Mouse (Mus musculus) E14TG2a.4 (cell line): Measurements from ENCODE around the gene Cenpx.
A peak's percentile ranks its signal among the peaks of the same experiment; 100 is the strongest.
"Not testable (repeated sequence)": the region's sequence is repeated elsewhere in the genome, so short reads cannot be mapped to it uniquely, and the experiment has no call there.

Experiments used
- H3K27me3 ChIP-seq: 2 replicates; pipeline ENCODE4 v1.6.1; 2014; ENCODE audit warnings: low read length, control low read depth; ENCODE audit not compliant: insufficient read depth
- H3K36me3 ChIP-seq: 2 replicates; pipeline ENCODE4 v1.6.1; 2014; ENCODE audit warnings: low read length, control low read depth; ENCODE audit not compliant: insufficient read depth
- H3K4me1 ChIP-seq: replicated peaks from 2 replicates; pipeline ENCODE4 v1.6.1; 2014; ENCODE audit warnings: low read depth, low read length, control low read depth
- H3K4me3 ChIP-seq: replicated peaks from 2 replicates; pipeline ENCODE4 v1.5.1; 2014; ENCODE audit warnings: mild to moderate bottlenecking, low read length
- H3K9me3 ChIP-seq: 2 replicates; pipeline ENCODE4 v1.6.1; 2014; ENCODE audit warnings: low read length, control low read depth
- CTCF ChIP-seq: conservative IDR thresholded peaks from 2 replicates; pipeline ENCODE4 v1.5.1; 2014; ENCODE audit warnings: low read length
- NANOG ChIP-seq: IDR thresholded peaks from 2 replicates; pipeline ENCODE4 v1.6.1; 2014; ENCODE audit warnings: borderline replicate concordance, low read length, mixed read lengths
- POU5F1 ChIP-seq: IDR thresholded peaks from 2 replicates; pipeline ENCODE4 v1.6.1; 2014; ENCODE audit warnings: low read length, borderline replicate concordance

The Cenpx gene

DNA sequence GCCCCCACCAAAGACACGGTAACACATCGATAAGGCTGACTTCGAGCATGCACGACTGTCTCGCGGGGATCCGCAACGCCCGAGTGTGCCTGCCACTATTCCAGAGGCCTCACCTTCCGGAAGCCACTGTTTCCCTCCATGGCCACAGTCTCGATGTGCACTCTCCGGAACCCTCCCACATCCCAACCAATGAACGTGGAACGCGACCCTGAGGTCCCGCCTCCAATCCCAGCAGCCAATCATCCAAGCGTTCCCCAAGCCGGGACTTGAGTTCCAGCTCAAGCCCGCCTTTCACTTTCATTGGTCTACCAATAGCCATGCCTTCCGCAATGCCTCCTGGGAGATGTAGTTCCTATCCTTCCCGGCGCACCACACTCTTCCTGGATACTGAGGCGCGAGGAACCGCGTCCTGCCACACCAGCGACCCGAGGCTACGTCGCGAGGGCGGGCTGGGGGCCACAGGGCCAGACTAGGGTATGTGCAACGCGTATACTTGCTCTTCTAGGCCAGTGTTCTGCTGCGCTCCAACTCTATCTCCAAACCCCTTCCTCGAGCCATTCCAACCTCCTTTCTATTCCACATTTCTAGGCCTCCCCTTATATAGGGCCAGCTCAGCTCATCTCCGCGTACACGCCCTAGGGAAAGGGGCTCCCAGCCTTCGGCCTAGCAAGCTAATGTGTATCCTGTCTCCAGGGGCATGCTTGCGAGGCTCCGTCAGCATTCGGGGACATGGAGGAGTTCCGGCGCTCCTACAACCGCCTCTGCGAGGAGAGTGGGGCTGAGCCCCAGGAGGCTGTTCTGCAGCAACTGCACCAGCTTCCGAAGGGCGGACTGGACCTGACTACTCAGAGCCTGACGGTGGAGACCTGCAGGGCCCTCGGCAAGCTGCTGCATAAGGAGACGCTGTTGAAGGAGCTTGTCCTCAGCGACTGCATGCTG lies at the start of gene Cenpx, which contains the start of gene Lrrc45:
TSS of gene Cenpx (minus strand) at position 159 of the 939 bp plus-strand sequence.
TSS of gene Lrrc45 (plus strand) at position 346 of the 939 bp plus-strand sequence.
- Histone ChIP-seq H3K27me3 (peaks cover 16% of the 10 kb centered on the region), H3K4me1 (peaks cover 56% of the 10 kb centered on the region), H3K4me3 (peak within 1 kb of the TSS; percentile 92), H3K9me3 (no peaks in the 10 kb centered on the region), H3K36me3 (peaks cover 82% of the 10 kb centered on the region)
- no peak for TF ChIP-seq POU5F1
- no peak for TF ChIP-seq NANOG
- no peak for TF ChIP-seq CTCF

DNA sequence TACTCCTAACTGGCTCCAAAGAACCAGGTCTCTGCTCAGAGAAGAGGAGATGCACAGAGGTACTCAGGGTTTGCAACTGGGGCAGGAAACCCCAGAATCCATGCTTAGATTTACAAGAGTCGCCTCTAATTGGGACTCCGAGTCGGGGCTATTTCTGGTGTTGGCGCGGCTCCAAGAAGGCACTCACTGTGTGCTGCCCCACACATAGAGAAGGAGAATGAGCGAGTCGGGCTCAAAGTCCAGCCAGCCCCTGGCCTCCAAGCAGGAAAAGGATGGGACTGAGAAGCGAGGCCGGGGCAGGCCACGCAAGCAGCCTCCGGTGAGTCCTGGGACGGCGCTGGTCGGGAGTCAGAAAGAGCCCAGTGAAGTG lies 49.1 kb upstream of the Cenpx start, which contains the start of gene Hmga1b:
TSS of gene Hmga1b (plus strand) at position 123 of the 370 bp plus-strand sequence.
- peaks cover 32% of the 10 kb centered on the region for H3K9me3 ChIP-seq
- H3K27me3 ChIP-seq = peaks cover 14% of the 10 kb centered on the region
- H3K4me1 ChIP-seq = peaks cover 40% of the 10 kb centered on the region
- peak within 1 kb of the TSS; percentile 61 for H3K4me3 ChIP-seq
- not testable (repeated sequence) for H3K36me3 ChIP-seq

DNA sequence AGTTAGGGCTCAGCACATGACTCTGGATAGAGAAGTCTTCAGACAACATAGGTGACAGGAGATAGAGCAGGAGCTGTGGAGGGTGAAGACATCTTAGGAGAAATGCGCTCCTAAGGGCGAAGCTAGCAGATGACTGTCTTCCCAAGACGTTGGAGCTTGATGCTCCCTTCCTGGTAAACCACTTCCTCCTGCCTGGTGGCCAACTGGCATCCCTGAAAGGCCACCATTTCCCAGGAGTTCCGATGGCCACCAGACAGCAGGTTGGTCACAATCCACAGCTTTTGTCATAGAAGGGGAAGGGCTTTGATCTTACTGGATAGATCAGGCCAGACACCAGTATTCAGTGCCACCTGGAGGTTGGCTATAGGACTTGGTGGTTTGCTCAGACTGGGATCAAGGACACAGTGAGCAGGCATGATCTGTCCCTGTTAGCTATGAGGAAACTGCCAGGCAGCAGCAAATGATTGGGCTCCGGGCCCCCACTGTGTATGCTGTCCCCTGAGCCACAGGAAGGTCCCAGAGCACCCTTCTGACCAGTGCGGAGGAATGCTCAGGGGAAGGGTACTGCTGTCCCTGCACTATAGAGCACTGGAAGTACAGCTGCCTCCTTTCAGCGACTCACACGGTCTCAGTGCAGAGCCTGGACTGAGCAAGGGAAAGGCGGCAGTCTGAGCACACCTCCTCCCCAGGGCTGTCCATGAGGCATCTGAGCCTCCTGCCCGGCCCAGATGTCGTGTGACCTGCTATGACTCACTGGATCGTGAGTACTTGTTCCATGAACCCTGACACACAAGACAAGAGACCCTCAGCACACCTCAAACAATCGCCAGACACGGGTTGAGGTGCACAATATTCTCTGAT lies 48.5 kb upstream of the Cenpx start:
- Histone ChIP-seq H3K27me3 (peaks cover 14% of the 10 kb centered on the region), H3K36me3 (no peaks in the 10 kb centered on the region), H3K4me3 (peak overlapping the region; percentile 61), H3K4me1 (peaks cover 40% of the 10 kb centered on the region), H3K9me3 (peaks cover 38% of the 10 kb centered on the region)
- TF ChIP-seq POU5F1 (no peak), CTCF (no peak), NANOG (no peak)

DNA sequence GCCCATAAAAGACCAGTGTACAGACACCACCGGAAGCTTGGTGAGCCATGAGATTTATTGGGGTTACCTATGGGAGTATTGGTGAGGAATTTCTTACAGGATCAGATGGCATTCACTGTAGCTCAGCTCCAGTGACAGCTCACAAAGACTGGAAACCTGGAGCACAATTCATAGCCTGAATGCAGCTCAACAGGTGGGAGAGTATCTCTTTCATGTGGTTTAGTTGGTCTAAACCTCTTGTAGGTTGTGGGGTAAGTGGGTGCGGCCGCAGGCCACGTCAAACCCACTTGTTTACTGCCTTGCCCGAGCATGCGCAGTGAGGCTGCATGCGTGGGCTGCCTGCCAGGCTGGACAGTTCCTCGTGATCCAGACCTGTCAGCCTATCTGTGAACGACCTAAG lies 46.7 kb upstream of the Cenpx start:
- H3K27me3 ChIP-seq = peaks cover 14% of the 10 kb centered on the region
- peaks cover 26% of the 10 kb centered on the region for H3K4me1 ChIP-seq
- H3K36me3 ChIP-seq = no peaks in the 10 kb centered on the region
- TF ChIP-seq CTCF (no peak), POU5F1 (no peak), NANOG (no peak)
- H3K4me3 ChIP-seq = no peak overlapping the region
- peaks cover 51% of the 10 kb centered on the region for H3K9me3 ChIP-seq

DNA sequence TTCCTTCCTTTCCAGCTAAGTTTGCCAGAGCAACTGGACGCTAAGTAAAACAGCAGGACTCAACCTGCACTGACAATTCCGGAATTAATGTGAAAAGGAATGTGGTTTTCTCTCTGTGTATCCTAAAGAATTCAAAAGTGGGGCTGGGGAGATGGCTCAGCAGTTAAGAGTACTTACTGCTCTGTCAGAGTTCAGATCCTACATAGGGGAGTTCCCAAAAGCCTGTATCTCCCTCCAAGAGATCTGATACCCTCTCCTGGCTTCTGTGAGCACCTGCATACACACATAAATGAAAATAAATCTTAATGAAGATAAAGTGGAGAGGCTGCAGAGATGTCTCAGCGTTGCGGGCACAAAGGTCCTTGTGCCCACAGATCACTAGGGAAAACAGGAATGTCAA lies 38.1 kb upstream of the Cenpx start:
- Histone ChIP-seq H3K36me3 (no peaks in the 10 kb centered on the region), H3K4me3 (no peak overlapping the region), H3K27me3 (peaks cover 4% of the 10 kb centered on the region; the same call in 1 of the 2 replicates), H3K9me3 (peaks cover 9% of the 10 kb centered on the region), H3K4me1 (peaks cover 9% of the 10 kb centered on the region)
- TF ChIP-seq POU5F1 = no peak
- TF ChIP-seq NANOG = no peak
- no peak for TF ChIP-seq CTCF

DNA sequence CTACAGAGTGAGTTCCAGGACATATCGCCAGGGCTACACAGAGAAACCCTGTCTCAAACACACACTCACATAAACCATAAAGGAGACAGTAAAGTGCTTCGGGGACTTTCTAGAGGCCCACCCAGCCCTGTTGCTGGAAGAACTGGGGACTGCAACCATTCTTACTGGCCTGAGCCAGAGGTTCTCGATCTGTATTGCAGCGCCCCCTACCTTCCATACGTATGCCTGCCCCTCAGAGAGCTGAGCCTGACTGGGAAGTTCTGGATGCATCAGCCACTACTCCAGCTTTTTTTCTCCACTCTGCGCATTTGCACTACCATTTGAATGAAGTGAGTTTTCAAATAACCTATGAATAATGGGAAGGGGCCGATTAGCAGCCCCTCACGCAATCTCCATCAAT lies 35.9 kb upstream of the Cenpx start:
- Histone ChIP-seq H3K36me3 (no peaks in the 10 kb centered on the region), H3K4me1 (peaks cover 9% of the 10 kb centered on the region), H3K27me3 (peaks cover 7% of the 10 kb centered on the region; the same call in 1 of the 2 replicates), H3K9me3 (no peaks in the 10 kb centered on the region), H3K4me3 (no peak overlapping the region)
- TF ChIP-seq CTCF (peak; percentile 65), NANOG (no peak)

DNA sequence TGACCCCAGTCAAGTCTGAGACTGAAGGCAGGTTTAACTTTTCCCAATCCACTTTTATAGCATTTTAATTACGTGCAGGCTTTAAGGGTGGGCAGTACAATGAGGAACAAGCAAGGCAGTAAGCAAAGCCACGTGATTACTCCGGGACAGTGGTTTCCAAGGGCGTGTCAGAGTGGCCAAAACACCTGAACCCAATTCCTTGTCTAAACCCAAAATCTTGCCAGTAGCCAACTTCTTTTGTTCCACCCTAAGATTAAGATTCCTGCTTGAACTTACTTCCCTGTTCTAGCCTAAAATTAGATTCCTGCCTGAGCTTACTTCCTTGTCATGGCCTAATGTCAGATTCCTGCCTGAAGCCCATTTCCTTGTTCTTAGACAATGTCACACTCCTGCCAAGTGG lies 34.4 kb upstream of the Cenpx start:
- Histone ChIP-seq H3K4me1 (peaks cover 9% of the 10 kb centered on the region), H3K9me3 (no peaks in the 10 kb centered on the region), H3K27me3 (peaks cover 9% of the 10 kb centered on the region), H3K36me3 (no peaks in the 10 kb centered on the region), H3K4me3 (no peak overlapping the region)
- TF ChIP-seq POU5F1 = no peak
- TF ChIP-seq NANOG = no peak
- no peak for TF ChIP-seq CTCF

DNA sequence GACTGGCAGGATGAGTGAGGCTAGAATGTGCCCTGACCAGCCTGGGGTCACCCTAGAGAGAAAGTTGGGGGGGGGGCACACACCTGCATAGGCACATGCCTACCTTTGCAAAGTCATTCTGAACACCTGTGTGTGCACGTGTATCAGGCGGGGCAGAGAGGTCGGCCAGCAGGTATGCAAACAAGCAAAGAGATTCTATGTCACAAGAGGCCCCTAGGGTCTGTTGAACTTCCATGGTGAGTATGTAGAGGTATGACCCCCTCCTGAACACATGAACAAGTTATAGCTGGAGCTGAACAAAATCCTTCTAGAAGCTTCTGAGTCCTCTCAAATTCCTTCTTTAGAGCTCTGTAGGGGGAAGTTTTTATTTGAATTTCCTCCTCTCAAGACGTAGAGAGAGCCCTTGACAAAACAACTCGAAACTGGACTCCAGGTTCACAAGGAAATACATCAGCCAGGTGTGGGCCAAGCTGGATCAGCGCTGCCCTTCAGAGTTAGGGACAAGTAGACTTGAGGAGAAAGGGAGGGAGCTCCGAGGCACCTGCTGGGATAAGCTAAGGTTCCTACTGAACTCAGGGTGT lies 30.7 kb upstream of the Cenpx start:
- Histone ChIP-seq H3K4me3 (no peak overlapping the region), H3K4me1 (no peaks in the 10 kb centered on the region; the same call in 1 of the 2 replicates), H3K27me3 (peaks cover 13% of the 10 kb centered on the region; the same call in 1 of the 2 replicates), H3K9me3 (no peaks in the 10 kb centered on the region), H3K36me3 (no peaks in the 10 kb centered on the region)
- TF ChIP-seq CTCF (no peak), POU5F1 (no peak), NANOG (no peak)
